Mouse (Mus musculus) liver, postnatal 0 days (tissue): ENCODE measurements around the gene Nos1. TPM values are rescaled to one million over a fixed set of nuclear protein-coding genes. Genes with fewer than 3 reads are reported as not detected.

Experiments used
- ATAC-seq: fragments of 200-750 bp; cut with Nextera tagmentation; 2 replicates; pipeline ENCODE4 v1.8.0; 2017; ENCODE audit warnings: mild to moderate bottlenecking, moderate library complexity
- DNase-seq: peaks from one replicate; pipeline ENCODE4 v3.0.0-alpha.2; 2016
- H3K27ac ChIP-seq: fragments of 300-500 bp; sonication (generic); 2 replicates; pipeline ENCODE4 v1.5.1; 2014; ENCODE audit warnings: antibody characterized with exemption, moderate library complexity, mild to moderate bottlenecking, low read depth
- H3K27me3 ChIP-seq: fragments of 300-500 bp; sonication (generic); 2 replicates; pipeline ENCODE4 v1.6.1; 2014; ENCODE audit warnings: low read length, control low read depth, mixed read lengths; ENCODE audit not compliant: insufficient read depth
- H3K36me3 ChIP-seq: fragments of 300-500 bp; sonication (generic); replicated peaks from 2 replicates; pipeline ENCODE4 v1.6.1; 2014; ENCODE audit warnings: mild to moderate bottlenecking, control low read depth, low read length, moderate library complexity, mixed read lengths; ENCODE audit not compliant: insufficient read depth
- H3K4me1 ChIP-seq: fragments of 300-500 bp; sonication (generic); 2 replicates; pipeline ENCODE4 v1.6.1; 2014; ENCODE audit warnings: antibody characterized with exemption, mild to moderate bottlenecking, control low read depth; ENCODE audit not compliant: insufficient read depth
- H3K4me2 ChIP-seq: fragments of 300-500 bp; sonication (generic); 2 replicates; pipeline ENCODE4 v1.6.1; 2014; ENCODE audit warnings: low read depth, mild to moderate bottlenecking, low read length, moderate library complexity, mixed read lengths
- H3K4me3 ChIP-seq: fragments of 300-500 bp; sonication (generic); 2 replicates; pipeline ENCODE4 v1.5.1; 2014; ENCODE audit warnings: low read depth, low read length
- H3K9ac ChIP-seq: fragments of 300-500 bp; sonication (generic); replicated peaks from 2 replicates; pipeline ENCODE4 v1.6.1; 2014; ENCODE audit warnings: mild to moderate bottlenecking, moderate library complexity
- H3K9me3 ChIP-seq: fragments of 300-500 bp; sonication (generic); 2 replicates; pipeline ENCODE4 v1.6.1; 2016; ENCODE audit warnings: mild to moderate bottlenecking, control low read depth, low read length, mixed read lengths
- CTCF ChIP-seq: sonication (generic); IDR thresholded peaks from 2 replicates; pipeline ENCODE4 v1.5.1; 2016; ENCODE audit warnings: antibody characterized with exemption, low read depth
- EP300 ChIP-seq: IDR thresholded peaks from 2 replicates; pipeline ENCODE4 v1.6.1; 2016; ENCODE audit warnings: antibody characterized with exemption, low read depth, mild to moderate bottlenecking
- WGBS: fragments of 180-500 bp; shearing (Covaris S2); extraction: QIAGEN DNeasy Blood & Tissue Kit; methylation state at CpG from one replicate; pipeline ENCODE4 v1.1.7; 2014; ENCODE audit not compliant: insufficient replicate concordance; 5-methylcytosine and 5-hydroxymethylcytosine counted together
- polyA plus RNA-seq: library from polyadenylated mRNA; unstranded; fragments of >200 nt; fragmentation: Nextera tagmentation; extraction: Ambion mirVana; gene quantifications from 2 replicates; pipeline ENCODE4 v1.2.1, GENCODE M21; 2015

The Nos1 gene
- polyA plus RNA-seq, 1 experiment from 2014 or later = not detected

- Histone ChIP-seq H3K4me1 (no peaks in the 10 kb centered on the region), H3K4me2 (no peak overlapping the region), H3K9ac (no peak overlapping the region), H3K36me3 (no peaks in the 10 kb centered on the region), H3K27ac (no peak overlapping the region), H3K27me3 (no peaks in the 10 kb centered on the region), H3K9me3 (no peaks in the 10 kb centered on the region), H3K4me3 (no peak overlapping the region)
- 39% methylated on average over 2 of the region's 2 CpGs for WGBS
- TF ChIP-seq CTCF (no peak), EP300 (no peak)
- ATAC-seq = no peak
- DNase-seq = no peak
These were observed 104.2 kb downstream of the Nos1 start for GRCm38 (mm10) chr5:117884991-117885390.

- TF ChIP-seq CTCF = no peak
- TF ChIP-seq EP300 = no peak
- Histone ChIP-seq H3K27me3 (no peaks in the 10 kb centered on the region), H3K27ac (no peak overlapping the region), H3K9ac (no peak overlapping the region), H3K4me1 (no peaks in the 10 kb centered on the region), H3K36me3 (no peaks in the 10 kb centered on the region), H3K4me3 (no peak overlapping the region), H3K4me2 (no peak overlapping the region), H3K9me3 (no peaks in the 10 kb centered on the region)
- ATAC-seq = no peak
- 48% methylated on average over 3 of the region's 3 CpGs for WGBS
- no peak for DNase-seq
These were observed 107.3 kb downstream of the Nos1 start for GRCm38 (mm10) chr5:117888126-117888525.

- no peaks in the 10 kb centered on the region for H3K4me1 ChIP-seq
- DNase-seq (no peak), ATAC-seq (no peak)
- no peaks in the 10 kb centered on the region for H3K36me3 ChIP-seq
- H3K9me3 ChIP-seq = no peaks in the 10 kb centered on the region
- no peaks in the 10 kb centered on the region for H3K27me3 ChIP-seq
- TF ChIP-seq EP300 = no peak
- no peak for TF ChIP-seq CTCF
- no peak overlapping the region for H3K4me2 ChIP-seq
- H3K4me3 ChIP-seq = no peak overlapping the region
- 62% methylated on average over 6 of the region's 6 CpGs for WGBS
- no peak overlapping the region for H3K27ac ChIP-seq
- H3K9ac ChIP-seq = no peak overlapping the region
These were observed 108.1 kb downstream of the Nos1 start for GRCm38 (mm10) chr5:117888946-117889345.

- TF ChIP-seq EP300 (no peak), CTCF (no peak)
- no peak for ATAC-seq
- Histone ChIP-seq H3K9ac (no peak overlapping the region), H3K4me1 (no peaks in the 10 kb centered on the region), H3K9me3 (no peaks in the 10 kb centered on the region), H3K4me3 (no peak overlapping the region), H3K36me3 (no peaks in the 10 kb centered on the region), H3K4me2 (no peak overlapping the region), H3K27me3 (no peaks in the 10 kb centered on the region), H3K27ac (no peak overlapping the region)
- no peak for DNase-seq
- 80% methylated on average over 8 of the region's 8 CpGs for WGBS
These were observed 108.7 kb downstream of the Nos1 start for GRCm38 (mm10) chr5:117889571-117889970.

GRCm38 (mm10) chr5:117890871-117891270 is 110.0 kb downstream of the Nos1 start:
- H3K27me3 ChIP-seq = no peaks in the 10 kb centered on the region
- H3K9ac ChIP-seq = no peak overlapping the region
- 0 out of 2 replicates have a peak overlapping the region, but pooled peaks have one; percentile 5 for H3K27ac ChIP-seq
- H3K4me2 ChIP-seq = no peak overlapping the region
- H3K4me1 ChIP-seq = no peaks in the 10 kb centered on the region
- H3K4me3 ChIP-seq = no peak overlapping the region
- no peak for ATAC-seq
- no peak for TF ChIP-seq EP300
- H3K9me3 ChIP-seq = no peaks in the 10 kb centered on the region
- WGBS = 53% methylated on average over 8 of the region's 8 CpGs
- DNase-seq = no peak
- no peaks in the 10 kb centered on the region for H3K36me3 ChIP-seq

GRCm38 (mm10) chr5:117891545-117891944 is 110.7 kb downstream of the Nos1 start:
- DNase-seq = no peak
- Histone ChIP-seq H3K9ac (no peak overlapping the region), H3K27me3 (no peaks in the 10 kb centered on the region), H3K27ac (0 out of 2 replicates have a peak overlapping the region, but pooled peaks have one; percentile 5), H3K36me3 (no peaks in the 10 kb centered on the region), H3K4me2 (no peak overlapping the region), H3K9me3 (no peaks in the 10 kb centered on the region), H3K4me3 (no peak overlapping the region), H3K4me1 (no peaks in the 10 kb centered on the region)
- peak; percentile 15; the same call in 1 of the 2 replicates for ATAC-seq
- TF ChIP-seq EP300 (no peak), CTCF (no peak)
- 30% methylated on average over 5 of the region's 5 CpGs for WGBS

GRCm38 (mm10) chr5:117894050-117894449 is 113.2 kb downstream of the Nos1 start:
- no peak for DNase-seq
- Histone ChIP-seq H3K4me2 (no peak overlapping the region), H3K27ac (no peak overlapping the region), H3K9ac (no peak overlapping the region), H3K36me3 (no peaks in the 10 kb centered on the region), H3K4me3 (no peak overlapping the region), H3K9me3 (no peaks in the 10 kb centered on the region), H3K27me3 (no peaks in the 10 kb centered on the region), H3K4me1 (no peaks in the 10 kb centered on the region)
- WGBS = 71% methylated on average over 5 of the region's 5 CpGs
- no peak for ATAC-seq
- TF ChIP-seq EP300 (no peak), CTCF (no peak)
